In genomic region chr3:139023585-139023984, GRCm38 (mm10) we compare ENCODE assay signal across 12 mouse cellular contexts. TPM values are rescaled to one million over a fixed set of nuclear protein-coding genes. Genes with fewer than 3 reads are reported as not detected.
DNase-seq lines count a peak whose midpoint lies in the region; ATAC-seq and TF ChIP-seq lines count a peak whose summit lies in the region.
"Had no signal": no experiment of that assay in that cellular context is flagged by ENCODE, and none has a peak within 500 bp of the region (broad histone marks: within the 10 kb centered on the region; RNA-seq: fewer than 3 reads in every experiment).

No protein-coding gene starts in this region.

- 53% methylated on average over 8 of the region's 8 CpGs for WGBS in forebrain, embryonic 14.5 days
- WGBS in midbrain, embryonic 14.5 days = 31% methylated on average over 8 of the region's 8 CpGs
- WGBS in intestine, embryonic 16.5 days = 71% methylated on average over 8 of the region's 8 CpGs

- TF ChIP-seq EP300 in ES-Bruce4 (IDR thresholded peaks at IDR 0.05; ENCODE audit: insufficient read depth, low read depth, low read length) = peak; percentile 95

- H3K9ac ChIP-seq in ES-Bruce4 (ENCODE audit: low read depth, poor library complexity, severe bottlenecking) = no peak overlapping the region
- no peak overlapping the region for H3K9ac ChIP-seq in forebrain, embryonic 14.5 days (ENCODE audit: low read length)
- H3K9ac ChIP-seq in midbrain, embryonic 14.5 days (replicated peaks; ENCODE audit: low read length) = no peak overlapping the region
- H3K9ac ChIP-seq in intestine, embryonic 16.5 days (ENCODE audit: low read depth, low read length) = no peak overlapping the region

- no peak for TF ChIP-seq POLR2A in ES-Bruce4 (IDR thresholded peaks at IDR 0.05; ENCODE audit: insufficient read depth, low read length)

- H3K4me2 ChIP-seq in forebrain, embryonic 14.5 days (ENCODE audit: low read length) = no peak overlapping the region
- no peak overlapping the region for H3K4me2 ChIP-seq in midbrain, embryonic 14.5 days (ENCODE audit: low read length)
- no peak overlapping the region for H3K4me2 ChIP-seq in intestine, embryonic 16.5 days (ENCODE audit: low read depth, low read length)
- H3K4me2 ChIP-seq: liver, embryonic 11.5 days had no signal

- H3K9me3 ChIP-seq in ES-Bruce4 (replicated peaks; ENCODE audit: control insufficient read depth, insufficient read depth, low read length, poor library complexity, severe bottlenecking) = no peaks in the 10 kb centered on the region
- H3K9me3 ChIP-seq in forebrain, embryonic 14.5 days (replicated peaks; ENCODE audit: control insufficient read depth, low read length) = no peaks in the 10 kb centered on the region
- no peaks in the 10 kb centered on the region for H3K9me3 ChIP-seq in midbrain, embryonic 14.5 days (ENCODE audit: control insufficient read depth, low read length)
- H3K9me3 ChIP-seq in intestine, embryonic 16.5 days (ENCODE audit: control insufficient read depth, low read length) = no peaks in the 10 kb centered on the region

- H3K36me3 ChIP-seq in ES-Bruce4 (ENCODE audit: control insufficient read depth, insufficient read depth, low read length, poor library complexity, severe bottlenecking) = no peaks in the 10 kb centered on the region
- H3K36me3 ChIP-seq in forebrain, embryonic 14.5 days (ENCODE audit: control insufficient read depth, insufficient read depth, low read length) = no peaks in the 10 kb centered on the region
- no peaks in the 10 kb centered on the region for H3K36me3 ChIP-seq in midbrain, embryonic 14.5 days (ENCODE audit: control insufficient read depth, insufficient read depth, low read length)
- H3K36me3 ChIP-seq in intestine, embryonic 16.5 days (ENCODE audit: control insufficient read depth, insufficient read depth, low read length) = no peaks in the 10 kb centered on the region

- H3K27ac ChIP-seq in ES-Bruce4 (ENCODE audit: insufficient read depth, low read length) = no peak overlapping the region
- H3K27ac ChIP-seq in forebrain, embryonic 14.5 days (ENCODE audit: low read depth, low read length) = no peak overlapping the region
- H3K27ac ChIP-seq in midbrain, embryonic 14.5 days (replicated peaks; ENCODE audit: low read depth, low read length) = no peak overlapping the region
- no peak overlapping the region for H3K27ac ChIP-seq in intestine, embryonic 16.5 days (ENCODE audit: low read length)
- H3K27ac ChIP-seq: macrophage had no signal

- no peak for TF ChIP-seq CTCF in ES-Bruce4 (IDR thresholded peaks at IDR 0.05; ENCODE audit: low read depth, low read length)

- H3K27me3 ChIP-seq in ES-Bruce4 (ENCODE audit: control insufficient read depth, insufficient read depth, low read length, poor library complexity, severe bottlenecking) = no peaks in the 10 kb centered on the region
- H3K27me3 ChIP-seq in forebrain, embryonic 14.5 days (replicated peaks; ENCODE audit: control insufficient read depth, insufficient read depth, low read length) = no peaks in the 10 kb centered on the region
- H3K27me3 ChIP-seq in midbrain, embryonic 14.5 days (ENCODE audit: control insufficient read depth, insufficient read depth, low read length) = no peaks in the 10 kb centered on the region
- no peaks in the 10 kb centered on the region for H3K27me3 ChIP-seq in intestine, embryonic 16.5 days (replicated peaks; ENCODE audit: control insufficient read depth, insufficient read depth, low read length)

- H3K4me1 ChIP-seq in ES-Bruce4 (ENCODE audit: control insufficient read depth, insufficient read depth, low read length) = peaks cover 2% of the 10 kb centered on the region
- peaks cover 7% of the 10 kb centered on the region for H3K4me1 ChIP-seq in forebrain, embryonic 14.5 days (ENCODE audit: control insufficient read depth, insufficient read depth, low read length)
- peaks cover 9% of the 10 kb centered on the region for H3K4me1 ChIP-seq in midbrain, embryonic 14.5 days (ENCODE audit: control insufficient read depth, insufficient read depth, low read length)
- no peaks in the 10 kb centered on the region for H3K4me1 ChIP-seq in intestine, embryonic 16.5 days (ENCODE audit: control insufficient read depth, insufficient read depth, low read length)

- H3K4me3 ChIP-seq in ES-Bruce4 (ENCODE audit: low read depth, low read length) = no peak overlapping the region
- H3K4me3 ChIP-seq in forebrain, embryonic 14.5 days (ENCODE audit: low read depth, low read length) = no peak overlapping the region
- H3K4me3 ChIP-seq in midbrain, embryonic 14.5 days (replicated peaks; ENCODE audit: low read depth, low read length) = no peak overlapping the region
- H3K4me3 ChIP-seq in intestine, embryonic 16.5 days (ENCODE audit: low read length) = no peak overlapping the region

- peak; percentile 97 for DNase-seq in cerebellum, adult 9-10 months
- peak; percentile 78 for DNase-seq in forebrain, embryonic 14.5 days (ENCODE audit: low spot score)
- DNase-seq in midbrain, embryonic 14.5 days = peak; percentile 72
- no peak for DNase-seq in layer of hippocampus, adult 9-10 months (ENCODE audit: low spot score)
- no peak for DNase-seq in kidney, postnatal 14 days
- DNase-seq: B cell, adult 2 months; heart, adult 11 months had no signal

- peak; percentile 87 for ATAC-seq in forebrain, embryonic 14.5 days
- ATAC-seq in midbrain, embryonic 14.5 days (ENCODE audit: low FRiP score, low TSS enrichment) = peak; percentile 81; the same call in 1 of the 2 replicates
- no peak for ATAC-seq in intestine, embryonic 16.5 days
- ATAC-seq in erythroid progenitor cell, adult 5-6 weeks (replicated peaks; ENCODE audit: low FRiP score, poor library complexity, severe bottlenecking) = no peak

RNA-seq across cellular contexts. Expression of gene Rap1gds1, which starts 51.4 kb away (rescaled TPM):
- 43.9 and 48.6 TPM in 2 replicates for polyA plus RNA-seq in ES-Bruce4 (2011; ENCODE audit: insufficient read depth, insufficient read length, low read depth, missing spikeins)
- polyA plus RNA-seq in forebrain, embryonic 14.5 days (2014; fragmentation: Nextera tagmentation; extraction: Ambion mirVana) = 35.5 and 46.0 TPM in 2 replicates
- 47.8 and 69.7 TPM in 2 replicates for polyA plus RNA-seq in midbrain, embryonic 14.5 days (2014; fragmentation: Nextera tagmentation; extraction: Ambion mirVana)
- polyA plus RNA-seq in intestine, embryonic 16.5 days (2015; fragmentation: Nextera tagmentation; extraction: Ambion mirVana) = 42.6 and 44.4 TPM in 2 replicates
- total RNA-seq in erythroid progenitor cell, adult 5-6 weeks (2015; ENCODE audit: low replicate concordance) = 18.9 and 20.5 TPM in 2 replicates
- 8.9 and 15.7 TPM in 2 replicates for total RNA-seq in erythroid progenitor cell, adult 5-6 weeks (2017; ENCODE audit: low replicate concordance)

Comparison
In these comparisons a context has a peak if more than half of its experiments do, and no peak if none do; other contexts are left out.
1. DNase-seq: peak in cerebellum, adult 9-10 months (single experiment), forebrain, embryonic 14.5 days (single experiment) and midbrain, embryonic 14.5 days (single experiment); none in layer of hippocampus, adult 9-10 months (single experiment) and kidney, postnatal 14 days (single experiment).
2. ATAC-seq: peak in forebrain, embryonic 14.5 days (single experiment) and midbrain, embryonic 14.5 days (single experiment); none in intestine, embryonic 16.5 days (single experiment) and erythroid progenitor cell, adult 5-6 weeks (single experiment).